Mouse (Mus musculus): Measurements from ENCODE around the gene 1700030J22Rik.

Gene 1700030J22Rik

GRCm38 (mm10) chr8:116978631-116979256, at the start of gene 1700030J22Rik:
1700030J22Rik (minus strand) TSS chr8:116978959.
- DNase-seq (ENCODE audit: low spot score) = peak; percentile 99

GRCm38 (mm10) chr8:117027601-117028000, 48.8 kb upstream of the 1700030J22Rik start:
- no peak for DNase-seq (ENCODE audit: low spot score)

GRCm38 (mm10) chr8:117022297-117022993, 43.7 kb upstream of the 1700030J22Rik start:
- no peak for DNase-seq (ENCODE audit: low spot score)

- DNase-seq (ENCODE audit: low spot score) = peak; percentile 58
Measured at GRCm38 (mm10) chr8:117019323-117020275, 40.8 kb upstream of the 1700030J22Rik start.

GRCm38 (mm10) chr8:117017896-117018295, 39.1 kb upstream of the 1700030J22Rik start:
- DNase-seq (ENCODE audit: low spot score) = no peak

GRCm38 (mm10) chr8:117017006-117017405, 38.2 kb upstream of the 1700030J22Rik start:
- no peak for DNase-seq (ENCODE audit: low spot score)

GRCm38 (mm10) chr8:117015670-117016069, 36.9 kb upstream of the 1700030J22Rik start:
- DNase-seq (ENCODE audit: low spot score) = no peak

GRCm38 (mm10) chr8:117011366-117011765, 32.6 kb upstream of the 1700030J22Rik start:
- no peak for DNase-seq (ENCODE audit: low spot score)

- no peak for DNase-seq (ENCODE audit: low spot score)
Measured at GRCm38 (mm10) chr8:116994016-116994716, 15.4 kb upstream of the 1700030J22Rik start.

- DNase-seq (ENCODE audit: low spot score) = peak; percentile 100
Measured at GRCm38 (mm10) chr8:116993095-116993867, 14.5 kb upstream of the 1700030J22Rik start, which contains the start of gene Gcsh. Gcsh (minus strand) TSS chr8:116993537.

- DNase-seq (ENCODE audit: low spot score) = peak; percentile 73
Measured at GRCm38 (mm10) chr8:116992176-116992971, 13.6 kb upstream of the 1700030J22Rik start.

GRCm38 (mm10) chr8:116991241-116991640, 12.5 kb upstream of the 1700030J22Rik start:
- peak; percentile 69 for DNase-seq (ENCODE audit: low spot score)

GRCm38 (mm10) chr8:116989842-116990241, 11.1 kb upstream of the 1700030J22Rik start:
- no peak for DNase-seq (ENCODE audit: low spot score)

- DNase-seq (ENCODE audit: low spot score) = peak; percentile 65
Measured at GRCm38 (mm10) chr8:116980117-116980516, 1.4 kb upstream of the 1700030J22Rik start.

GRCm38 (mm10) chr8:116978052-116978451, 707 bp downstream of the 1700030J22Rik start:
- DNase-seq (ENCODE audit: low spot score) = no peak

GRCm38 (mm10) chr8:116975606-116976005, 3.2 kb downstream of the 1700030J22Rik start:
- DNase-seq (ENCODE audit: low spot score) = no peak

GRCm38 (mm10) chr8:116975066-116975465, 3.7 kb downstream of the 1700030J22Rik start:
- DNase-seq (ENCODE audit: low spot score) = no peak

GRCm38 (mm10) chr8:116969531-116969930, 9.2 kb downstream of the 1700030J22Rik start:
- peak; percentile 32 for DNase-seq (ENCODE audit: low spot score)

GRCm38 (mm10) chr8:116954415-116954814, 24.3 kb downstream of the 1700030J22Rik start:
- no peak for DNase-seq (ENCODE audit: low spot score)

- DNase-seq (ENCODE audit: low spot score) = no peak
Measured at GRCm38 (mm10) chr8:116952428-116952827, 26.3 kb downstream of the 1700030J22Rik start.
